Mouse (Mus musculus) kidney, embryonic 16.5 days (tissue): ENCODE data around the gene Nono. TPM values are rescaled to one million over a fixed set of nuclear protein-coding genes. Genes with fewer than 3 reads are reported as not detected.

Source experiments
- ATAC-seq: fragments of 200-750 bp; cut with Nextera tagmentation; 2 replicates; pipeline ENCODE4 v1.8.0; 2017; ENCODE audit warnings: moderate TSS enrichment; ENCODE audit not compliant: low FRiP score, low TSS enrichment
- H3K27ac ChIP-seq: fragments of 300-500 bp; sonication (generic); 2 replicates; pipeline ENCODE4 v1.5.1; 2014; ENCODE audit warnings: low read length
- H3K27me3 ChIP-seq: fragments of 300-500 bp; sonication (generic); 2 replicates; pipeline ENCODE4 v1.6.1; 2014; ENCODE audit warnings: low read length, control low read depth, mixed read lengths; ENCODE audit not compliant: insufficient read depth
- H3K36me3 ChIP-seq: fragments of 300-500 bp; sonication (generic); 2 replicates; pipeline ENCODE4 v1.6.1; 2014; ENCODE audit warnings: low read length, control low read depth, mixed read lengths; ENCODE audit not compliant: insufficient read depth
- H3K4me1 ChIP-seq: fragments of 300-500 bp; sonication (generic); 2 replicates; pipeline ENCODE4 v1.6.1; 2014; ENCODE audit warnings: low read length, control low read depth, mixed read lengths; ENCODE audit not compliant: insufficient read depth
- H3K4me2 ChIP-seq: fragments of 300-500 bp; sonication (generic); replicated peaks from 2 replicates; pipeline ENCODE4 v1.6.1; 2014; ENCODE audit warnings: low read depth, low read length
- H3K4me3 ChIP-seq: fragments of 300-500 bp; sonication (generic); 2 replicates; pipeline ENCODE4 v1.5.1; 2014; ENCODE audit warnings: mild to moderate bottlenecking, low read length
- H3K9ac ChIP-seq: fragments of 300-500 bp; sonication (generic); replicated peaks from 2 replicates; pipeline ENCODE4 v1.6.1; 2014; ENCODE audit warnings: low read length
- H3K9me3 ChIP-seq: fragments of 300-500 bp; sonication (generic); 2 replicates; pipeline ENCODE4 v1.6.1; 2016; ENCODE audit warnings: low read length, control low read depth
- WGBS: fragments of 180-500 bp; shearing (Covaris S2); extraction: QIAGEN DNeasy Blood & Tissue Kit; methylation state at CpG from one replicate; pipeline ENCODE4 v1.1.7; 2014; 5-methylcytosine and 5-hydroxymethylcytosine counted together
- polyA plus RNA-seq: library from polyadenylated mRNA; unstranded; fragments of >200 nt; fragmentation: Nextera tagmentation; extraction: Ambion mirVana; gene quantifications from 2 replicates; pipeline ENCODE4 v1.2.1, GENCODE M21; 2015

Gene Nono
- polyA plus RNA-seq = 457 and 479 TPM in 2 replicates

- H3K36me3 ChIP-seq = 0 out of 2 replicates have a peak, but pooled peaks cover 7% of the 10 kb centered on the region
- WGBS = 30% methylated on average over 51 of the region's 51 CpGs
- H3K27ac ChIP-seq = peak within 1 kb of the TSS; percentile 94
- no peaks in the 10 kb centered on the region for H3K9me3 ChIP-seq
- H3K4me1 ChIP-seq = 0 out of 2 replicates have a peak, but pooled peaks cover 9% of the 10 kb centered on the region
- peak within 1 kb of the TSS; percentile 69 for H3K9ac ChIP-seq
- peak within 1 kb of the TSS; percentile 49 for H3K4me3 ChIP-seq
- H3K27me3 ChIP-seq = no peaks in the 10 kb centered on the region
- peak within 1 kb of the TSS; percentile 53 for H3K4me2 ChIP-seq
- ATAC-seq = peak; percentile 97
Measured at GRCm38 (mm10) chrX:101429142-101429949, at the start of gene Nono. Nono (plus strand) TSS chrX:101429318.

- Histone ChIP-seq H3K4me1 (no peaks in the 10 kb centered on the region), H3K27me3 (peaks cover 40% of the 10 kb centered on the region), H3K27ac (no peak overlapping the region), H3K4me3 (no peak overlapping the region), H3K4me2 (no peak overlapping the region), H3K9me3 (no peaks in the 10 kb centered on the region), H3K36me3 (no peaks in the 10 kb centered on the region), H3K9ac (no peak overlapping the region)
- 50% methylated on average over 1 of the region's 1 CpGs for WGBS
- no peak for ATAC-seq
Measured at GRCm38 (mm10) chrX:101379744-101380143, 49.4 kb upstream of the Nono start.

- WGBS = 40% methylated on average over 18 of the region's 18 CpGs
- H3K27ac ChIP-seq = no peak overlapping the region
- no peak overlapping the region for H3K4me2 ChIP-seq
- peaks cover 51% of the 10 kb centered on the region for H3K27me3 ChIP-seq
- no peak overlapping the region for H3K9ac ChIP-seq
- ATAC-seq = no peak
- H3K4me3 ChIP-seq = no peak overlapping the region
- no peaks in the 10 kb centered on the region for H3K4me1 ChIP-seq
- H3K36me3 ChIP-seq = no peaks in the 10 kb centered on the region
- H3K9me3 ChIP-seq = no peaks in the 10 kb centered on the region
Measured at GRCm38 (mm10) chrX:101383455-101383854, 45.7 kb upstream of the Nono start.

- no peak overlapping the region; the same call in 1 of the 2 replicates for H3K9ac ChIP-seq
- H3K4me3 ChIP-seq = peak overlapping the region; percentile 26
- WGBS = 24% methylated on average over 32 of the region's 32 CpGs
- H3K4me2 ChIP-seq = peak overlapping the region; percentile 44
- ATAC-seq = no peak; the same call in 1 of the 2 replicates
- H3K4me1 ChIP-seq = no peaks in the 10 kb centered on the region
- H3K27ac ChIP-seq = no peak overlapping the region
- no peaks in the 10 kb centered on the region for H3K36me3 ChIP-seq
- peaks cover 51% of the 10 kb centered on the region for H3K27me3 ChIP-seq
- no peaks in the 10 kb centered on the region for H3K9me3 ChIP-seq
Measured at GRCm38 (mm10) chrX:101384439-101385137, 44.5 kb upstream of the Nono start.

- WGBS = 37% methylated on average over 4 of the region's 4 CpGs
- Histone ChIP-seq H3K27me3 (peaks cover 50% of the 10 kb centered on the region), H3K9ac (no peak overlapping the region), H3K4me3 (no peak overlapping the region), H3K36me3 (no peaks in the 10 kb centered on the region), H3K4me1 (no peaks in the 10 kb centered on the region), H3K9me3 (no peaks in the 10 kb centered on the region), H3K4me2 (no peak overlapping the region), H3K27ac (no peak overlapping the region)
- no peak for ATAC-seq
Measured at GRCm38 (mm10) chrX:101386222-101386621, 42.9 kb upstream of the Nono start.

GRCm38 (mm10) chrX:101388866-101389537 lies 40.1 kb upstream of the Nono start:
- WGBS = 72% methylated on average over 5 of the region's 5 CpGs

GRCm38 (mm10) chrX:101394341-101394740 lies 34.8 kb upstream of the Nono start:
- H3K4me2 ChIP-seq = no peak overlapping the region
- no peaks in the 10 kb centered on the region for H3K9me3 ChIP-seq
- no peak overlapping the region for H3K4me3 ChIP-seq
- ATAC-seq = no peak
- peaks cover 21% of the 10 kb centered on the region for H3K27me3 ChIP-seq
- H3K27ac ChIP-seq = no peak overlapping the region
- no peaks in the 10 kb centered on the region for H3K4me1 ChIP-seq
- WGBS = 58% methylated on average over 2 of the region's 2 CpGs
- no peaks in the 10 kb centered on the region for H3K36me3 ChIP-seq
- H3K9ac ChIP-seq = no peak overlapping the region

More at GRCm38 (mm10) chrX:101388866-101389537, 40.1 kb upstream of the Nono start:
- no peak overlapping the region for H3K4me2 ChIP-seq
- no peaks in the 10 kb centered on the region for H3K4me1 ChIP-seq
- H3K27me3 ChIP-seq = peaks cover 23% of the 10 kb centered on the region
- no peak overlapping the region for H3K4me3 ChIP-seq
- H3K9me3 ChIP-seq = no peaks in the 10 kb centered on the region
- H3K27ac ChIP-seq = no peak overlapping the region
- no peaks in the 10 kb centered on the region for H3K36me3 ChIP-seq
- no peak for ATAC-seq
- H3K9ac ChIP-seq = no peak overlapping the region

GRCm38 (mm10) chrX:101396459-101396858 lies 32.7 kb upstream of the Nono start:
- Histone ChIP-seq H3K4me2 (no peak overlapping the region), H3K27me3 (peaks cover 21% of the 10 kb centered on the region), H3K4me3 (no peak overlapping the region), H3K4me1 (no peaks in the 10 kb centered on the region), H3K27ac (no peak overlapping the region), H3K9ac (no peak overlapping the region), H3K36me3 (no peaks in the 10 kb centered on the region), H3K9me3 (no peaks in the 10 kb centered on the region)
- 25% methylated on average over 11 of the region's 11 CpGs for WGBS
- no peak for ATAC-seq

- Histone ChIP-seq H3K4me3 (peak overlapping the region; percentile 60), H3K4me2 (peak overlapping the region; percentile 59), H3K27me3 (peaks cover 7% of the 10 kb centered on the region; the same call in 1 of the 2 replicates), H3K9ac (peak overlapping the region; percentile 69), H3K4me1 (peaks cover 12% of the 10 kb centered on the region), H3K9me3 (no peaks in the 10 kb centered on the region), H3K27ac (peak overlapping the region; percentile 31), H3K36me3 (0 out of 2 replicates have a peak, but pooled peaks cover under 1% of the 10 kb centered on the region)
- 0 out of 2 replicates have a peak, but pooled peaks have one; percentile 18 for ATAC-seq
- 25% methylated on average over 35 of the region's 36 CpGs for WGBS
Measured at GRCm38 (mm10) chrX:101418946-101419724, 10.0 kb upstream of the Nono start.
